Mouse (Mus musculus) G1E (cell line): ENCODE data around the gene Fgfr2.

Source experiments
- CTCF ChIP-seq: IDR thresholded peaks from 2 replicates; pipeline ENCODE4 v1.5.1; 2012; ENCODE audit warnings: low read depth, low read length, inconsistent platforms, mixed read lengths
- GATA1 ChIP-seq: IDR thresholded peaks from 2 replicates; pipeline ENCODE4 v1.6.1; 2012; ENCODE audit warnings: borderline replicate concordance, low read length, inconsistent platforms, mixed read lengths
- POLR2AphosphoS5 ChIP-seq: IDR thresholded peaks from 2 replicates; pipeline ENCODE4 v1.6.1; 2012; ENCODE audit warnings: low read depth, low read length, inconsistent platforms; ENCODE audit not compliant: insufficient replicate concordance

DNA sequence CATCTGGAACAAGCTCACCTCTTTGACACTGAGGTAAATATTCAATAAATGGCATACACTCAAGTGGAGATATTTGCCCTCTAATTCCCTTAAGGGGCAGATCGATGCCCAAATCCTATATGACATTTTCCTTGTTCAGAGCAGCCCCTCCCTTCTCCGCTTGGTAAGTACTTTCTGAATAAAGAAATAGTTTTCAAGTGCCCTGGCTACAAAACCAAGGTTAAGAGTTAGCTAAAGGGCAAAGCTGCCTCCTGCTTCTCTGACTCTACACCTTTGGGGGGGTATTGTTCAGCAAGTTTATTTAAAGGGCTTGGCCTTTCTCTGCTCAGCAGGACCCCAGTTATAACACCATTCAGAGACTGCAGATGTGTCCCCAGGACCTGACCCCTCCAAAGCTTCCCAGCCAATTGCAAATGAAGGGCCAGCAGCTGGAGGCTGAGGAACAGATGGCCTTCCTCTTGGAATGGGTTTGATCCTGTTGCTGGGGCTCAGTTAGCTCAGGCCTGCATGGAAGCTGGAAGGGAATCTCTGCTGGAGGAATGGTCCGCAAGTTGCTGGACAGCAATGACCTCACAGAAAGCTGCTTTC, 2871.1 kb downstream of the Fgfr2 start:
- TF ChIP-seq CTCF (no peak), POLR2AphosphoS5 (no peak), GATA1 (no peak)
